Mouse (Mus musculus): ENCODE data around the gene Egfr. TPM values are rescaled to one million over a fixed set of nuclear protein-coding genes. Genes with fewer than 3 reads are reported as not detected.

Gene Egfr
- total and polyA plus RNA-seq, 2 experiments from 2014 or later, result 6.6 to 15.3 TPM

DNA sequence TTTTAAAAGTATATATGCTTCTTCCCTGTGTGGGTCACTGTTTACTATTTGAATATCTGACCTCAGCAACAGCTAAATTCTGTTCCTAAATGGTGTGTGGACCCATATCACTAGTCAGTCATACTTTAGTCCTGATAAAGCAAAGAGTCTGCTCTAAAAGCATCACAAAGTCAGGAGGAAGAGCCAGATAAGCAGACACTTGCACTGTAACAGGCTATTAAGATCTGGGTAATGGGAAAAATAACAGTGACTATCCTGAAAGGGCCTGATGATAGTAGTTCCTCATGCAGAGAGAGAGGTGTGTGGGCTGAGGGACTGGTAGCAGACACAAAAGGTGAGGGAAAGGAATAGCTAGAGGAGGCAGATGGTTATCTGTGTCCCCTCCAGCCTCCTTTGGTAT, 61.3 kb downstream of the Egfr start:
- no peak overlapping the region for H3K4me2 ChIP-seq (ENCODE audit: low read depth)
- H3K4me1 ChIP-seq (ENCODE audit: insufficient read depth), result no peaks in the 10 kb centered on the region
- TF ChIP-seq CTCF (IDR thresholded peaks at IDR 0.05; ENCODE audit: low read depth), result no peak
- H3K9me3 ChIP-seq (ENCODE audit: low read length), result no peaks in the 10 kb centered on the region
- DNase-seq, result no peak
- no peak for ATAC-seq
- H3K4me3 ChIP-seq (ENCODE audit: low read depth, low read length), result no peak overlapping the region
- H3K27ac ChIP-seq (ENCODE audit: low read depth, low read length), result no peak overlapping the region
- no peaks in the 10 kb centered on the region for H3K27me3 ChIP-seq (ENCODE audit: insufficient read depth, low read length)
- no peaks in the 10 kb centered on the region for H3K36me3 ChIP-seq (ENCODE audit: insufficient read depth)
- no peak overlapping the region for H3K9ac ChIP-seq

DNA sequence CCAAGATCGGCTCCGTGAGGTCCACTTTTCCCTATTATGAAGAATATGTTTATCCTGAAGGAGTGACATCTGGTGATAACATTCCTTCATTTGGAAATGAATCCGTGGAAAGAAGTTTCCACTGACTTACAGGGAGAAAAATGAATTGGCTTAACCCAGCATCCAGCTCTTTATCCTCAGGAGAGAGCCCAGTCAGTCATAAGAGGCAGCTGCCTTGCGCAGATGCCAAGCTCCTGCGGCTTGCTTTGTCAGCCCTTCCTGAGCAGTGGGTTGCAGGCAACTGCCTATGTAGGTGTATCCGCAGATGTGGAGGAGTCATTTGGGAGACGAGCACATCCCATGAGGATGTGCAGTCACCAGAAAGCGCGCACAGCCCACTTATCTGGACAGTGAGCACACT, 64.4 kb downstream of the Egfr start:
- H3K36me3 ChIP-seq (ENCODE audit: insufficient read depth), result no peaks in the 10 kb centered on the region
- H3K27me3 ChIP-seq (ENCODE audit: insufficient read depth, low read length), result no peaks in the 10 kb centered on the region
- no peak overlapping the region for H3K9ac ChIP-seq
- 92% methylated on average over 9 of the region's 9 CpGs for WGBS
- no peak for DNase-seq
- no peak overlapping the region for H3K4me2 ChIP-seq (ENCODE audit: low read depth)
- ATAC-seq, result no peak
- no peaks in the 10 kb centered on the region for H3K9me3 ChIP-seq (ENCODE audit: low read length)
- no peak overlapping the region for H3K4me3 ChIP-seq (ENCODE audit: low read depth, low read length)
- H3K4me1 ChIP-seq (ENCODE audit: insufficient read depth), result no peaks in the 10 kb centered on the region
- no peak for TF ChIP-seq CTCF (IDR thresholded peaks at IDR 0.05; ENCODE audit: low read depth)
- H3K27ac ChIP-seq (ENCODE audit: low read depth, low read length), result no peak overlapping the region

DNA sequence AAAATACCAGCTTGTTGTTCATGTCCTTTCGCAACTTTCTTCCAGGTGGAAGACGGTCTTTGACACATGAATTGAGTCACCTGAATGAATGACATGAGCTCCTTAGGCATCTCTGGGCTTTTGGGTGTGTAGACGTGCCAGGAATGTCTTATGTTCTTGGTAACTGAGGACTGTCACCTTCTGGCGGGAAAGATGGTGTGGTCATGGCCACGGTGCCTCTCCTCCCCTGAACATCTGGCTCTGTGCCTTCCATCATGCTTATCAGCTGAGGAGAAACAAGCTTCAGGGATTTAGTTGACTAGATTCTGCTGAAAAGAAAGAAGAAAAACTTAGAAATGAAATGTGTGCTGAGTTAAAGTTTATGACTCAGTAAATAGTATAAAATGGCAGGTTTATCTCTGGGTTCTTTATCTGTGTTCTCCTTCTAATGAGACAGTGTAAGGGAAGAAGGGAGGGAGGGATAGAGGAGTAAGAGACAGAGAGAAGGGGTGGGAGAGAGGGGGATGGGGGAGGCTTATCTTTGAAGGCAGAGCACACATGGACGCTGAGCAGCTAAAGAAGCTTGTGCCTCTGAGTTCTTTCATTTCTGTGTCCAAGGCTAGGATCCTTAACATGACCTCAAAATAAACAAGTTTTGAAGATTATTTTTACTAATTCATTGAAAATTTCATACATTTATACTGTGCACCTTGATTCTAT, 65.5 kb downstream of the Egfr start:
- H3K9me3 ChIP-seq (ENCODE audit: low read length), result no peaks in the 10 kb centered on the region
- no peaks in the 10 kb centered on the region for H3K27me3 ChIP-seq (ENCODE audit: insufficient read depth, low read length)
- H3K4me3 ChIP-seq (ENCODE audit: low read depth, low read length), result no peak overlapping the region
- no peak overlapping the region for H3K27ac ChIP-seq (ENCODE audit: low read depth, low read length)
- no peak overlapping the region for H3K9ac ChIP-seq
- no peaks in the 10 kb centered on the region for H3K36me3 ChIP-seq (ENCODE audit: insufficient read depth)
- no peaks in the 10 kb centered on the region for H3K4me1 ChIP-seq (ENCODE audit: insufficient read depth)
- WGBS, result 82% methylated on average over 6 of the region's 6 CpGs
- DNase-seq (no peak), ATAC-seq (no peak)
- no peak overlapping the region for H3K4me2 ChIP-seq (ENCODE audit: low read depth)
- TF ChIP-seq CTCF (IDR thresholded peaks at IDR 0.05; ENCODE audit: low read depth), result no peak

DNA sequence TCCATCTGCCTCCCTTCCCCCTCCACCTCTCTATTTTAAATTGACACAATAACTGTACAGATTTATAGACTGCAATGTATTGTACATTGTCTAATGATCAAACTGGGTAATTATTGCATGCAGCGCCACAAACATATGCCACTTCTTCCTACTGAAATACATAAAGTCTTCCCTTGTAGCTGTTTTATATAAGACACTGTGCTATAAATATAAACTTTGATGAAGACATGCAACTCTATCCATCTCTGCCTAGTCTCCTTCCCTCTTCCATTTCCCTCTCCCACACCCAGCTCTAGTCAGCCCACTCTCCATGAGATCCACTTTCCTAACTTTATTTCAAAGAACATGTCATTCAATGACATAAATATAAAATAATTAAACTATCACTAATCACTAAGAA, 67.4 kb downstream of the Egfr start:
- Histone ChIP-seq H3K36me3 (ENCODE audit: insufficient read depth) (no peaks in the 10 kb centered on the region), H3K9ac (no peak overlapping the region), H3K4me2 (ENCODE audit: low read depth) (no peak overlapping the region), H3K4me3 (ENCODE audit: low read depth, low read length) (no peak overlapping the region), H3K4me1 (ENCODE audit: insufficient read depth) (no peaks in the 10 kb centered on the region), H3K9me3 (ENCODE audit: low read length) (no peaks in the 10 kb centered on the region), H3K27me3 (ENCODE audit: insufficient read depth, low read length) (no peaks in the 10 kb centered on the region), H3K27ac (ENCODE audit: low read depth, low read length) (no peak overlapping the region)
- WGBS, result 96% methylated on average over 1 of the region's 1 CpGs
- DNase-seq, result no peak
- no peak for TF ChIP-seq CTCF (IDR thresholded peaks at IDR 0.05; ENCODE audit: low read depth)
- no peak for ATAC-seq

DNA sequence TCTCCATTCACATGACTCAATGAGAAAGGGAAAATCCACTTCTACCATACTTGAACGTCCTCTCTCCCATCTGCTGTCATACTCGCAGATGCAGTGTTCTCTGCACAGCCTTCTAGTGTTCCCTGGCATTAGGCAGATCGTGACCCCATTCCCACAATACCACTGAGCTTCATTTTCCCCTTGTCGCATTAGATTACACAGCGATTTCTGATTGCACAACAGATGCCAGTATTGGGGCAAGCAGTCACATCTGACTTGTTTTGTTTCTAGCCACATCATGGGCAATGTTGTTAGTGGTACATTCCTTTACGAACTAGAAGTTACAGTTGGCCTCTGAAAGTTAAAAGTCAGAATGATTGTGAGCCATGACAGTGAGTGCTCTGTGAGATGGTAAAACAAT, 68.1 kb downstream of the Egfr start:
- Histone ChIP-seq H3K27ac (ENCODE audit: low read depth, low read length) (no peak overlapping the region), H3K4me1 (ENCODE audit: insufficient read depth) (no peaks in the 10 kb centered on the region), H3K9ac (no peak overlapping the region), H3K4me2 (ENCODE audit: low read depth) (no peak overlapping the region), H3K4me3 (ENCODE audit: low read depth, low read length) (no peak overlapping the region), H3K36me3 (ENCODE audit: insufficient read depth) (no peaks in the 10 kb centered on the region), H3K27me3 (ENCODE audit: insufficient read depth, low read length) (no peaks in the 10 kb centered on the region), H3K9me3 (ENCODE audit: low read length) (no peaks in the 10 kb centered on the region)
- TF ChIP-seq CTCF (IDR thresholded peaks at IDR 0.05; ENCODE audit: low read depth), result no peak
- DNase-seq (no peak), ATAC-seq (no peak)
- WGBS, result 82% methylated on average over 6 of the region's 6 CpGs

DNA sequence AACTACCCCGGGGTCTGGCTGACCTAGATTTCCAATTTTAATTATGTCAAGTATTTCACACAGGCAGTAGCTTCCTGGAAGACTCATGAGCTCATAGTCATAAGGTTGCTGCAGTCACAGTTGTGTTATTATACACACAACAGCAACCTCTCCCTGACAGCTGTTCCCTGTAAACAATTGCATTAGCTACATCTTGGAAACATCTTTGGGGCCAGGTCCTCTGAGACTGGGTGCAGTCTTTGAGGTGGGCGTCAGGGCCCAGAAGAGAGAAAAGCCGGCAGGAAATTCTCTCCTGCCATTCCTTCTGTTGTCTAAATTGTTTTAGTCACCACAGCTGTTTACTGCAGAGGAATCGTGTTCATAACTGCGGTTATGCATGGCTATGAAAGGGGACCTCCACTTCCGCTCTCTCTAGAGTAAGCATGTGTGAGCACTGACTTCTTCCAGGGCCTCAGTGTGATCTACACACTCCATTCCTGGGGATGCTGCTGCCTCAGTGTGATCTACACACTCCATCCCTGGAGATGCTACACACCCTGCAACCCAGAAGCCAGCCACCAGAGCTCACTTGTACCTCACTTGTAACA, 69.8 kb downstream of the Egfr start:
- ATAC-seq, result no peak

DNA sequence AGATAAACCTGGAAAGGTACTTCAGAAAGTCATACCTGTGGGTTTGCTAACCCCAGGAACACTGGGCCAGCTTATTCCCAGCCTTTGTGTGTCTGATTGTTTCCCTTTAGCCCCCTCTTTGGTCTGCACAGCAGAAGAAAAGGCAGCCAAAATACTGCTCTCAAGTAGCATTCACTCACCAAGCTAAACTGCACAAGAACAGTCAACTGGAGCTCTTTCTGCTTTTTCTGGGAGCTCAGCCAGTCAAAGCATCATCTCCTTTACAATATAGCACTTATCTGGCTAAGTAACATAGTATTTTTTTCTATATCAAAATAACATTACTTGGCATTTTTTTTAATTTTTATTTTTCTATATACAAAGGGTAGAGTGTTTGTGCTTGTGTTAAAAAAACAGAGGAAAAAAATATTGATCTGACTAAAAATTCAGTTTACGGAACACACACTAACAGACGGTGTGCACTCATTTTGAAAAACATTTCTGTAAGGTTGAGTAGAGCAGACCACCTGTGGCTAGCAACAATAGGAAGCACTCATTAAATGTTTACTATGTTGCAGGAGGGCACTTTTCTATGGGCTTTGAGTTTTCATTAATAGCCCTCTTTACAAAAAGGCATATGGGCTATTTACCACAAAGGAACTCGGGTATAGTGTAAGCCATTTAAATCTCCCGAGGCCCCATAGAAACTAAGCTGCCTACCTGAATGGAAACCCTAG, 72.0 kb downstream of the Egfr start:
- H3K4me2 ChIP-seq (ENCODE audit: low read depth), result no peak overlapping the region
- DNase-seq (peak; percentile 41), ATAC-seq (peak; percentile 74; the same call in 1 of the 2 replicates)
- no peaks in the 10 kb centered on the region for H3K36me3 ChIP-seq (ENCODE audit: insufficient read depth)
- no peaks in the 10 kb centered on the region for H3K9me3 ChIP-seq (ENCODE audit: low read length)
- TF ChIP-seq CTCF (IDR thresholded peaks at IDR 0.05; ENCODE audit: low read depth), result no peak
- no peak overlapping the region for H3K9ac ChIP-seq
- 20% methylated on average over 4 of the region's 4 CpGs for WGBS
- H3K4me3 ChIP-seq (ENCODE audit: low read depth, low read length), result no peak overlapping the region
- no peaks in the 10 kb centered on the region for H3K4me1 ChIP-seq (ENCODE audit: insufficient read depth)
- H3K27ac ChIP-seq (ENCODE audit: low read depth, low read length), result peak overlapping the region; percentile 24; the same call in 1 of the 2 replicates
- H3K27me3 ChIP-seq (ENCODE audit: insufficient read depth, low read length), result no peaks in the 10 kb centered on the region

More for the DNA sequence above, 69.8 kb downstream of the Egfr start:
- 94% methylated on average over 6 of the region's 6 CpGs for WGBS
- Histone ChIP-seq H3K9ac (no peak overlapping the region), H3K9me3 (ENCODE audit: low read length) (no peaks in the 10 kb centered on the region), H3K36me3 (ENCODE audit: insufficient read depth) (no peaks in the 10 kb centered on the region), H3K27me3 (ENCODE audit: insufficient read depth, low read length) (no peaks in the 10 kb centered on the region), H3K4me1 (ENCODE audit: insufficient read depth) (no peaks in the 10 kb centered on the region), H3K4me3 (ENCODE audit: low read depth, low read length) (no peak overlapping the region), H3K27ac (ENCODE audit: low read depth, low read length) (no peak overlapping the region), H3K4me2 (ENCODE audit: low read depth) (no peak overlapping the region)
- TF ChIP-seq CTCF (IDR thresholded peaks at IDR 0.05; ENCODE audit: low read depth), result no peak
- no peak for DNase-seq
